19 mouse cellular contexts compared by ENCODE assay signal in genomic region chr4:125318293-125318692, GRCm38 (mm10).
DNase-seq lines count a peak whose midpoint lies in the region; ATAC-seq and TF ChIP-seq lines count a peak whose summit lies in the region.
"Had no signal": no experiment of that assay in that cellular context is flagged by ENCODE, and none has a peak within 500 bp of the region (broad histone marks: within the 10 kb centered on the region; RNA-seq: fewer than 3 reads in every experiment).

No protein-coding gene starts in this region.

- H3K27me3 ChIP-seq in neural tube, embryonic 13.5 days = 0 out of 2 replicates have a peak, but pooled peaks cover 4% of the 10 kb centered on the region
- H3K27me3 ChIP-seq in neural tube, embryonic 15.5 days (replicated peaks) = 0 out of 2 replicates have a peak, but pooled peaks cover 4% of the 10 kb centered on the region

- peak; percentile 22; the same call in 1 of the 2 replicates for ATAC-seq in frontal cortex, adult (ENCODE audit: low TSS enrichment)
- ATAC-seq in neural tube, embryonic 13.5 days (ENCODE audit: low read depth) = no peak
- no peak for ATAC-seq in neural tube, embryonic 15.5 days (ENCODE audit: low FRiP score)
- ATAC-seq: hindbrain, postnatal 0 days had no signal

- no peak for TF ChIP-seq POLR2A in olfactory bulb, adult 2 months (IDR thresholded peaks at IDR 0.05; ENCODE audit: insufficient read depth, low read depth, low read length)

- WGBS in neural tube, embryonic 13.5 days = 49% methylated on average over 8 of the region's 8 CpGs
- 51% methylated on average over 8 of the region's 8 CpGs for WGBS in neural tube, embryonic 15.5 days
- WGBS in olfactory bulb, adult 2 months = 40% methylated on average over 8 of the region's 8 CpGs

- no peak overlapping the region for H3K4me3 ChIP-seq in neural tube, embryonic 13.5 days
- H3K4me3 ChIP-seq in neural tube, embryonic 15.5 days (replicated peaks) = no peak overlapping the region
- no peak overlapping the region for H3K4me3 ChIP-seq in olfactory bulb, adult 2 months (ENCODE audit: insufficient read depth, low read depth, low read length)
- H3K4me3 ChIP-seq: embryonic facial prominence, embryonic 13.5 days; heart, adult 2 months; heart, embryonic 15.5 days; hindbrain, embryonic 13.5 days had no signal

- H3K36me3 ChIP-seq in neural tube, embryonic 13.5 days = no peaks in the 10 kb centered on the region
- H3K36me3 ChIP-seq in neural tube, embryonic 15.5 days = no peaks in the 10 kb centered on the region
- H3K36me3 ChIP-seq: embryonic facial prominence, embryonic 13.5 days; heart, embryonic 15.5 days; hindbrain, embryonic 13.5 days had no signal

- H3K9ac ChIP-seq in neural tube, embryonic 13.5 days = no peak overlapping the region
- H3K9ac ChIP-seq in neural tube, embryonic 15.5 days (replicated peaks) = no peak overlapping the region
- H3K9ac ChIP-seq: embryonic facial prominence, embryonic 13.5 days; heart, embryonic 15.5 days; hindbrain, embryonic 13.5 days had no signal

- no peak for TF ChIP-seq CTCF in olfactory bulb, adult 2 months (IDR thresholded peaks at IDR 0.05; ENCODE audit: insufficient read depth, low read depth, low read length)

- H3K4me1 ChIP-seq in neural tube, embryonic 13.5 days (replicated peaks) = peaks cover 48% of the 10 kb centered on the region
- peaks cover 30% of the 10 kb centered on the region for H3K4me1 ChIP-seq in neural tube, embryonic 15.5 days
- H3K4me1 ChIP-seq in olfactory bulb, adult 2 months (ENCODE audit: control insufficient read depth, insufficient read depth, low read length) = peaks cover 46% of the 10 kb centered on the region
- H3K4me1 ChIP-seq: embryonic facial prominence, embryonic 13.5 days; heart, embryonic 15.5 days had no signal

- no peaks in the 10 kb centered on the region for H3K9me3 ChIP-seq in neural tube, embryonic 13.5 days
- H3K9me3 ChIP-seq in neural tube, embryonic 15.5 days (replicated peaks) = no peaks in the 10 kb centered on the region
- H3K9me3 ChIP-seq: embryonic facial prominence, embryonic 13.5 days; heart, embryonic 15.5 days; hindbrain, embryonic 13.5 days had no signal

- DNase-seq in frontal cortex, postnatal 36 days (ENCODE audit: low spot score in 2 of 2) = no peak
- no peak for DNase-seq in gastrocnemius, postnatal 25 days
- DNase-seq: adrenal gland, adult 2 months; cerebellum, adult 11-12 months; cerebellum, adult 9-10 months; cerebellum, postnatal 25 days; gastrocnemius, postnatal 10 days; heart, adult 2 months; heart, postnatal 14 days; kidney, adult 11 months had no signal

- H3K4me2 ChIP-seq in neural tube, embryonic 13.5 days = no peak overlapping the region
- H3K4me2 ChIP-seq in neural tube, embryonic 15.5 days = no peak overlapping the region
- H3K4me2 ChIP-seq: embryonic facial prominence, embryonic 13.5 days; heart, embryonic 11.5 days; heart, embryonic 15.5 days; hindbrain, embryonic 13.5 days had no signal

- 0 out of 2 replicates have a peak overlapping the region, but pooled peaks have one; percentile 18 for H3K27ac ChIP-seq in neural tube, embryonic 13.5 days (replicated peaks)
- H3K27ac ChIP-seq in neural tube, embryonic 15.5 days (replicated peaks) = no peak overlapping the region
- peak overlapping the region; percentile 59 for H3K27ac ChIP-seq in olfactory bulb, adult 2 months (ENCODE audit: insufficient read depth, low read depth, low read length)
- H3K27ac ChIP-seq: embryonic facial prominence, embryonic 13.5 days; heart, adult 2 months; heart, embryonic 15.5 days; hindbrain, embryonic 13.5 days had no signal
